Mouse (Mus musculus): ENCODE measurements around the gene Myo5a. TPM values are rescaled to one million over a fixed set of nuclear protein-coding genes. Genes with fewer than 3 reads are reported as not detected.

Myo5a gene
- polyA plus RNA-seq, 1 experiment from 2014 or later = 13.4 TPM

DNA sequence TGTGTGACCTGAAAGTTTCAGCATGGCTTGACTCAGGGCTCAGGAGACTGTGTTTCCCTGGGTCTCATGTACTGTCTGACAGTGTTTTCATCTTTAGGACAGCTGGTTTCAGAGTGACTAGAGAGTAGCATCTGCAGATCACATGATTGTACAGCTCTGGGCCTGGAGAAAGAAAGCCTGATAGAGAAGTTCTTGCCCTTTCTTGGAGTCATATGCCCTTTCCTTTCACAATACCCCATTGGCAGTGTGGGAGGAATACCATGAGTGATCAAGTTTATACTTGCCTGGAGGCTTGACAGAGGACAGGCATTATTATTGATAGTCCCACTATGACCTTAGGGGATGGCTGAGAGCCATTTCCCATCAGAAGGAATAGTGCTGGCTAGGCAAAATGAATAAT, 6.4 kb downstream of the Myo5a start:
- ATAC-seq (ENCODE audit: borderline replicate concordance, extremely low read depth, low FRiP score, low TSS enrichment) = no peak
- Histone ChIP-seq H3K4me1 (0 out of 2 replicates have a peak, but pooled peaks cover 4% of the 10 kb centered on the region), H3K9me3 (no peaks in the 10 kb centered on the region), H3K9ac (no peak overlapping the region), H3K36me3 (no peaks in the 10 kb centered on the region), H3K4me3 (no peak overlapping the region), H3K27me3 (no peaks in the 10 kb centered on the region), H3K27ac (no peak overlapping the region), H3K4me2 (no peak overlapping the region)

GRCm38 (mm10) chr9:75085242-75085824, 14.5 kb downstream of the Myo5a start:
- Histone ChIP-seq H3K9ac (no peak overlapping the region), H3K4me3 (no peak overlapping the region), H3K4me2 (no peak overlapping the region), H3K4me1 (no peaks in the 10 kb centered on the region), H3K9me3 (no peaks in the 10 kb centered on the region), H3K27me3 (no peaks in the 10 kb centered on the region), H3K36me3 (no peaks in the 10 kb centered on the region), H3K27ac (no peak overlapping the region)
- no peak for ATAC-seq (ENCODE audit: borderline replicate concordance, extremely low read depth, low FRiP score, low TSS enrichment)
- 54% methylated on average over 5 of the region's 5 CpGs for WGBS

GRCm38 (mm10) chr9:75087823-75088222, 17.0 kb downstream of the Myo5a start:
- WGBS = 69% methylated on average over 2 of the region's 2 CpGs
- H3K9ac ChIP-seq = no peak overlapping the region

DNA sequence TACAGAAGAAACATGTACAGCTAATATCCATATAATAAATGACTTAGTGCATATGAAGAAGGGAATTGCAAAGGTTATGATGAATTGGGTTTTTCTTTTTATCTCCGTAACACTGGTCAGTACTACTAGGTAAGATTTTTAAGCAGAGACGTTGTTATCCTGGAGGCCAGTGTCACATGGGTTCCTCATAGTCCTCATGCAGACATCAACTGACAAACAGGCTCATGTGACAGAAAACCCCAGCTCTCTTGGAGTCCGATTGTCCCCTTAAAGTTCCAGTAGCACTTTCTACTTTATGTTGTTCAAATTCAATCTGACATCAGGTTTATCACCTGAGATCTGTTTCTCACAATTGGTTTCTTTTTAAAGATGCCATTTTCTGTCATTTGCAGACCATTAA, 18.5 kb downstream of the Myo5a start:
- ATAC-seq (ENCODE audit: borderline replicate concordance, extremely low read depth, low FRiP score, low TSS enrichment) = no peak
- Histone ChIP-seq H3K4me1 (no peaks in the 10 kb centered on the region), H3K27ac (no peak overlapping the region), H3K9ac (no peak overlapping the region), H3K4me2 (no peak overlapping the region), H3K27me3 (no peaks in the 10 kb centered on the region), H3K9me3 (no peaks in the 10 kb centered on the region), H3K36me3 (no peaks in the 10 kb centered on the region), H3K4me3 (no peak overlapping the region)
- WGBS = 74% methylated on average over 3 of the region's 3 CpGs

More at GRCm38 (mm10) chr9:75087823-75088222, 17.0 kb downstream of the Myo5a start:
- ATAC-seq (ENCODE audit: borderline replicate concordance, extremely low read depth, low FRiP score, low TSS enrichment) = no peak
- Histone ChIP-seq H3K27ac (no peak overlapping the region), H3K36me3 (no peaks in the 10 kb centered on the region), H3K4me3 (no peak overlapping the region), H3K4me2 (no peak overlapping the region), H3K4me1 (no peaks in the 10 kb centered on the region), H3K9me3 (no peaks in the 10 kb centered on the region), H3K27me3 (no peaks in the 10 kb centered on the region)

- no peaks in the 10 kb centered on the region for H3K9me3 ChIP-seq
- no peak overlapping the region for H3K4me3 ChIP-seq
- H3K9ac ChIP-seq = no peak overlapping the region
- no peak for ATAC-seq (ENCODE audit: borderline replicate concordance, extremely low read depth, low FRiP score, low TSS enrichment)
- no peaks in the 10 kb centered on the region for H3K27me3 ChIP-seq
- H3K4me2 ChIP-seq = no peak overlapping the region
- no peaks in the 10 kb centered on the region for H3K4me1 ChIP-seq
- no peaks in the 10 kb centered on the region for H3K36me3 ChIP-seq
- WGBS = 79% methylated on average over 1 of the region's 1 CpGs
- H3K27ac ChIP-seq = no peak overlapping the region
Measured at GRCm38 (mm10) chr9:75092134-75092533, 21.3 kb downstream of the Myo5a start.

DNA sequence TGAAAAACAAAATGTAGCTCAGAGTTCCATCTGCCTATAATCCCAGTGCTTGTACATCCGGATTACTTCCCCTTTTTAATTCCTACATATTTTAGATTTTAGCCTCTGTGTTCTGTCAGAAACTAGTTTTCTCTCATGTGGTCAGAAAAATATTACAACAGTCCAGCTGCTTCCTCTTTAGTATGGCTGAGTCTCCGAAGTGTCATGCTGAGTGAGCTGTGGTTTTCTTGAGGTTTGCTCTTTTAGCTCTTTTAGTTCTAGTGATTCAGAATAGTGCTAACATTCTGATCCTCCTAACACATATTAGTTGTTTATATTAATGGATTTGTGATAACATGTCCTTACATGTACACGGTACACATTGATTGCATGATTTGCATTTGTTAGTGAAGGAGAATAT, 23.9 kb downstream of the Myo5a start:
- no peak for ATAC-seq (ENCODE audit: borderline replicate concordance, extremely low read depth, low FRiP score, low TSS enrichment)
- Histone ChIP-seq H3K4me2 (no peak overlapping the region), H3K9me3 (no peaks in the 10 kb centered on the region), H3K36me3 (no peaks in the 10 kb centered on the region), H3K9ac (no peak overlapping the region), H3K4me3 (no peak overlapping the region), H3K27me3 (no peaks in the 10 kb centered on the region), H3K27ac (no peak overlapping the region), H3K4me1 (no peaks in the 10 kb centered on the region)
- 61% methylated on average over 3 of the region's 3 CpGs for WGBS

DNA sequence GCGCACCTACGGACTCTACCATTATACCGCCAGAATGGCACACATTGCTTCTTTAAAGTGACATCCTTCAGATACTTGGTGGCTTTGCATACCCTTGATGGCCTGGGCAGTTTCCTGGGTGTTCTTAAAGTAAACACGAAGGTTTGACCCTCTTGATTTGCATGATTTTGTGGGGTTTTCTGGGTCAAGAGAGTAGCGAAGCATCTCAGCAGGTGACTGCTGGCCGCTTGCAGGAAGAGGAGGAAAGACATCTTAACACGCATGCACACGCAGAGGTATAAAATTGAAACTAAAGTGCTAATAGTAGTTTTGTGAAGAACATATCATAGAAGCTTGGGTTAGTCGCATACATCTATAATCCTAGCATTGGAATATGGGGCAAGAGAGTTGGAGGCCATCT, 28.1 kb downstream of the Myo5a start:
- H3K9me3 ChIP-seq = no peaks in the 10 kb centered on the region
- ATAC-seq (ENCODE audit: borderline replicate concordance, extremely low read depth, low FRiP score, low TSS enrichment) = no peak
- H3K4me3 ChIP-seq = no peak overlapping the region
- no peaks in the 10 kb centered on the region for H3K27me3 ChIP-seq
- no peak overlapping the region for H3K27ac ChIP-seq
- no peaks in the 10 kb centered on the region for H3K4me1 ChIP-seq
- WGBS = 95% methylated on average over 9 of the region's 9 CpGs
- H3K4me2 ChIP-seq = no peak overlapping the region
- H3K36me3 ChIP-seq = no peaks in the 10 kb centered on the region
- no peak overlapping the region for H3K9ac ChIP-seq

- Histone ChIP-seq H3K27ac (no peak overlapping the region), H3K4me2 (no peak overlapping the region), H3K36me3 (no peaks in the 10 kb centered on the region), H3K9me3 (no peaks in the 10 kb centered on the region), H3K9ac (no peak overlapping the region), H3K27me3 (no peaks in the 10 kb centered on the region), H3K4me1 (no peaks in the 10 kb centered on the region), H3K4me3 (no peak overlapping the region)
- no peak for ATAC-seq (ENCODE audit: borderline replicate concordance, extremely low read depth, low FRiP score, low TSS enrichment)
- WGBS = 90% methylated on average over 8 of the region's 8 CpGs
Measured at GRCm38 (mm10) chr9:75100157-75100781, 29.5 kb downstream of the Myo5a start.

GRCm38 (mm10) chr9:75102131-75102530, 31.3 kb downstream of the Myo5a start:
- Histone ChIP-seq H3K27ac (no peak overlapping the region), H3K27me3 (no peaks in the 10 kb centered on the region), H3K4me3 (no peak overlapping the region), H3K36me3 (no peaks in the 10 kb centered on the region), H3K4me2 (no peak overlapping the region), H3K4me1 (no peaks in the 10 kb centered on the region), H3K9me3 (no peaks in the 10 kb centered on the region), H3K9ac (no peak overlapping the region)
- ATAC-seq (ENCODE audit: borderline replicate concordance, extremely low read depth, low FRiP score, low TSS enrichment) = no peak

- H3K36me3 ChIP-seq = no peaks in the 10 kb centered on the region
- 75% methylated on average over 2 of the region's 2 CpGs for WGBS
- no peaks in the 10 kb centered on the region for H3K27me3 ChIP-seq
- no peak overlapping the region for H3K4me2 ChIP-seq
- no peaks in the 10 kb centered on the region for H3K4me1 ChIP-seq
- no peak overlapping the region for H3K9ac ChIP-seq
- no peak for ATAC-seq (ENCODE audit: borderline replicate concordance, extremely low read depth, low FRiP score, low TSS enrichment)
- no peak overlapping the region for H3K27ac ChIP-seq
- H3K9me3 ChIP-seq = no peaks in the 10 kb centered on the region
- no peak overlapping the region for H3K4me3 ChIP-seq
Measured at GRCm38 (mm10) chr9:75116571-75117177, 45.9 kb downstream of the Myo5a start.

GRCm38 (mm10) chr9:75121126-75121525, 50.3 kb downstream of the Myo5a start:
- Histone ChIP-seq H3K9ac (no peak overlapping the region), H3K4me3 (no peak overlapping the region)
- 88% methylated on average over 3 of the region's 3 CpGs for WGBS

GRCm38 (mm10) chr9:75124201-75124721, 53.4 kb downstream of the Myo5a start:
- H3K9ac ChIP-seq = no peak overlapping the region
- ATAC-seq (ENCODE audit: borderline replicate concordance, extremely low read depth, low FRiP score, low TSS enrichment) = no peak
- no peaks in the 10 kb centered on the region for H3K36me3 ChIP-seq
- no peaks in the 10 kb centered on the region for H3K27me3 ChIP-seq
- no peak overlapping the region for H3K27ac ChIP-seq
- no peak overlapping the region for H3K4me3 ChIP-seq
- H3K9me3 ChIP-seq = no peaks in the 10 kb centered on the region
- WGBS = 70% methylated on average over 6 of the region's 6 CpGs
- H3K4me1 ChIP-seq = no peaks in the 10 kb centered on the region
- H3K4me2 ChIP-seq = no peak overlapping the region

More at GRCm38 (mm10) chr9:75121126-75121525, 50.3 kb downstream of the Myo5a start:
- Histone ChIP-seq H3K9me3 (no peaks in the 10 kb centered on the region), H3K4me2 (no peak overlapping the region), H3K36me3 (no peaks in the 10 kb centered on the region), H3K4me1 (no peaks in the 10 kb centered on the region), H3K27ac (no peak overlapping the region), H3K27me3 (no peaks in the 10 kb centered on the region)
- ATAC-seq (ENCODE audit: borderline replicate concordance, extremely low read depth, low FRiP score, low TSS enrichment) = no peak

Measured in lung, embryonic 15.5 days (tissue).